Mouse (Mus musculus): ENCODE measurements around the gene Hap1. TPM values are rescaled to one million over a fixed set of nuclear protein-coding genes. Genes with fewer than 3 reads are reported as not detected.
A peak's percentile ranks its signal among the peaks of the same experiment; 100 is the strongest.

Hap1 gene
- polyA plus RNA-seq, 1 experiment from 2014 or later: 6.3 TPM

GRCm38 (mm10) chr11:100391884-100392345 lies 36.0 kb upstream of the Hap1 start:
- no peak for ATAC-seq (ENCODE audit: low FRiP score, low TSS enrichment)
- WGBS: 88% methylated on average over 7 of the region's 7 CpGs
- no peak overlapping the region for H3K4me2 ChIP-seq (replicated peaks; ENCODE audit: low read depth, low read length)
- H3K9ac ChIP-seq (ENCODE audit: low read depth, low read length): no peak overlapping the region
- H3K27ac ChIP-seq (ENCODE audit: low read depth, low read length): peak overlapping the region; percentile 56; the same call in 1 of the 2 replicates
- H3K27me3 ChIP-seq (ENCODE audit: control insufficient read depth, insufficient read depth, low read length): no peaks in the 10 kb centered on the region
- H3K4me1 ChIP-seq (ENCODE audit: control insufficient read depth, insufficient read depth, low read length): peaks cover 63% of the 10 kb centered on the region
- H3K4me3 ChIP-seq (ENCODE audit: low read length): no peak overlapping the region
- no peaks in the 10 kb centered on the region for H3K36me3 ChIP-seq (ENCODE audit: control insufficient read depth, insufficient read depth, low read length)
- H3K9me3 ChIP-seq (ENCODE audit: control insufficient read depth, low read length): no peaks in the 10 kb centered on the region

- no peak overlapping the region for H3K4me3 ChIP-seq (ENCODE audit: low read length)
- H3K36me3 ChIP-seq (ENCODE audit: control insufficient read depth, insufficient read depth, low read length): no peaks in the 10 kb centered on the region
- peak overlapping the region; percentile 56; the same call in 1 of the 2 replicates for H3K27ac ChIP-seq (ENCODE audit: low read depth, low read length)
- H3K9ac ChIP-seq (ENCODE audit: low read depth, low read length): no peak overlapping the region
- no peaks in the 10 kb centered on the region for H3K9me3 ChIP-seq (ENCODE audit: control insufficient read depth, low read length)
- H3K4me1 ChIP-seq (ENCODE audit: control insufficient read depth, insufficient read depth, low read length): peaks cover 68% of the 10 kb centered on the region
- H3K27me3 ChIP-seq (ENCODE audit: control insufficient read depth, insufficient read depth, low read length): no peaks in the 10 kb centered on the region
- WGBS: 43% methylated on average over 9 of the region's 9 CpGs
- ATAC-seq (ENCODE audit: low FRiP score, low TSS enrichment): peak; percentile 77
- H3K4me2 ChIP-seq (replicated peaks; ENCODE audit: low read depth, low read length): no peak overlapping the region; the same call in 1 of the 2 replicates
Measured at GRCm38 (mm10) chr11:100391081-100391883, 35.4 kb upstream of the Hap1 start.

- Histone ChIP-seq H3K36me3 (ENCODE audit: control insufficient read depth, insufficient read depth, low read length) (peaks cover 11% of the 10 kb centered on the region; the same call in 1 of the 2 replicates), H3K9me3 (ENCODE audit: control insufficient read depth, low read length) (no peaks in the 10 kb centered on the region), H3K9ac (ENCODE audit: low read depth, low read length) (no peak overlapping the region), H3K4me1 (ENCODE audit: control insufficient read depth, insufficient read depth, low read length) (peaks cover 61% of the 10 kb centered on the region), H3K4me2 (replicated peaks; ENCODE audit: low read depth, low read length) (no peak overlapping the region), H3K27me3 (ENCODE audit: control insufficient read depth, insufficient read depth, low read length) (no peaks in the 10 kb centered on the region), H3K27ac (ENCODE audit: low read depth, low read length) (peak overlapping the region; percentile 56; the same call in 1 of the 2 replicates), H3K4me3 (ENCODE audit: low read length) (no peak overlapping the region)
- no peak for ATAC-seq (ENCODE audit: low FRiP score, low TSS enrichment)
- 49% methylated on average over 8 of the region's 8 CpGs for WGBS
Measured at GRCm38 (mm10) chr11:100389931-100390445, 34.1 kb upstream of the Hap1 start.

GRCm38 (mm10) chr11:100388588-100388987 lies 32.7 kb upstream of the Hap1 start:
- H3K36me3 ChIP-seq (ENCODE audit: control insufficient read depth, insufficient read depth, low read length): peaks cover 22% of the 10 kb centered on the region; the same call in 1 of the 2 replicates
- H3K27ac ChIP-seq (ENCODE audit: low read depth, low read length): peak overlapping the region; percentile 80; the same call in 1 of the 2 replicates
- H3K4me2 ChIP-seq (replicated peaks; ENCODE audit: low read depth, low read length): peak overlapping the region; percentile 24; the same call in 1 of the 2 replicates
- no peaks in the 10 kb centered on the region for H3K9me3 ChIP-seq (ENCODE audit: control insufficient read depth, low read length)
- peaks cover 54% of the 10 kb centered on the region for H3K4me1 ChIP-seq (ENCODE audit: control insufficient read depth, insufficient read depth, low read length)
- H3K27me3 ChIP-seq (ENCODE audit: control insufficient read depth, insufficient read depth, low read length): no peaks in the 10 kb centered on the region
- no peak for ATAC-seq (ENCODE audit: low FRiP score, low TSS enrichment)
- no peak overlapping the region for H3K9ac ChIP-seq (ENCODE audit: low read depth, low read length)
- WGBS: 61% methylated on average over 6 of the region's 6 CpGs
- no peak overlapping the region for H3K4me3 ChIP-seq (ENCODE audit: low read length)

- no peak overlapping the region for H3K9ac ChIP-seq (ENCODE audit: low read depth, low read length)
- H3K4me2 ChIP-seq (replicated peaks; ENCODE audit: low read depth, low read length): peak overlapping the region; percentile 24
- H3K9me3 ChIP-seq (ENCODE audit: control insufficient read depth, low read length): no peaks in the 10 kb centered on the region
- peaks cover 54% of the 10 kb centered on the region for H3K4me1 ChIP-seq (ENCODE audit: control insufficient read depth, insufficient read depth, low read length)
- H3K27me3 ChIP-seq (ENCODE audit: control insufficient read depth, insufficient read depth, low read length): no peaks in the 10 kb centered on the region
- H3K36me3 ChIP-seq (ENCODE audit: control insufficient read depth, insufficient read depth, low read length): peaks cover 29% of the 10 kb centered on the region
- H3K4me3 ChIP-seq (ENCODE audit: low read length): no peak overlapping the region
- WGBS: 36% methylated on average over 14 of the region's 14 CpGs
- H3K27ac ChIP-seq (ENCODE audit: low read depth, low read length): peak overlapping the region; percentile 80; the same call in 1 of the 2 replicates
- ATAC-seq (ENCODE audit: low FRiP score, low TSS enrichment): 0 out of 2 replicates have a peak, but pooled peaks have one; percentile 28
Measured at GRCm38 (mm10) chr11:100387589-100388375, 31.9 kb upstream of the Hap1 start.

GRCm38 (mm10) chr11:100387111-100387510 lies 31.2 kb upstream of the Hap1 start:
- H3K36me3 ChIP-seq (ENCODE audit: control insufficient read depth, insufficient read depth, low read length): peaks cover 35% of the 10 kb centered on the region

GRCm38 (mm10) chr11:100386586-100386985 lies 30.7 kb upstream of the Hap1 start:
- peaks cover 37% of the 10 kb centered on the region for H3K36me3 ChIP-seq (ENCODE audit: control insufficient read depth, insufficient read depth, low read length)
- peaks cover 48% of the 10 kb centered on the region for H3K4me1 ChIP-seq (ENCODE audit: control insufficient read depth, insufficient read depth, low read length)
- H3K9me3 ChIP-seq (ENCODE audit: control insufficient read depth, low read length): no peaks in the 10 kb centered on the region
- H3K27ac ChIP-seq (ENCODE audit: low read depth, low read length): peak overlapping the region; percentile 80; the same call in 1 of the 2 replicates
- H3K27me3 ChIP-seq (ENCODE audit: control insufficient read depth, insufficient read depth, low read length): no peaks in the 10 kb centered on the region
- H3K9ac ChIP-seq (ENCODE audit: low read depth, low read length): no peak overlapping the region
- no peak overlapping the region for H3K4me3 ChIP-seq (ENCODE audit: low read length)
- 62% methylated on average over 5 of the region's 5 CpGs for WGBS
- no peak overlapping the region for H3K4me2 ChIP-seq (replicated peaks; ENCODE audit: low read depth, low read length)
- no peak for ATAC-seq (ENCODE audit: low FRiP score, low TSS enrichment)

More at GRCm38 (mm10) chr11:100387111-100387510, 31.2 kb upstream of the Hap1 start:
- Histone ChIP-seq H3K9ac (ENCODE audit: low read depth, low read length) (no peak overlapping the region), H3K4me3 (ENCODE audit: low read length) (no peak overlapping the region), H3K9me3 (ENCODE audit: control insufficient read depth, low read length) (no peaks in the 10 kb centered on the region), H3K4me2 (replicated peaks; ENCODE audit: low read depth, low read length) (no peak overlapping the region), H3K27me3 (ENCODE audit: control insufficient read depth, insufficient read depth, low read length) (no peaks in the 10 kb centered on the region), H3K4me1 (ENCODE audit: control insufficient read depth, insufficient read depth, low read length) (peaks cover 53% of the 10 kb centered on the region), H3K27ac (ENCODE audit: low read depth, low read length) (peak overlapping the region; percentile 80; the same call in 1 of the 2 replicates)
- 77% methylated on average over 6 of the region's 6 CpGs for WGBS
- ATAC-seq (ENCODE audit: low FRiP score, low TSS enrichment): no peak

GRCm38 (mm10) chr11:100385016-100385415 lies 29.1 kb upstream of the Hap1 start:
- peaks cover 47% of the 10 kb centered on the region for H3K36me3 ChIP-seq (ENCODE audit: control insufficient read depth, insufficient read depth, low read length)
- H3K27ac ChIP-seq (ENCODE audit: low read depth, low read length): no peak overlapping the region
- H3K4me2 ChIP-seq (replicated peaks; ENCODE audit: low read depth, low read length): no peak overlapping the region
- no peak for ATAC-seq (ENCODE audit: low FRiP score, low TSS enrichment)
- H3K9ac ChIP-seq (ENCODE audit: low read depth, low read length): no peak overlapping the region
- no peak overlapping the region for H3K4me3 ChIP-seq (ENCODE audit: low read length)
- no peaks in the 10 kb centered on the region for H3K9me3 ChIP-seq (ENCODE audit: control insufficient read depth, low read length)
- H3K4me1 ChIP-seq (ENCODE audit: control insufficient read depth, insufficient read depth, low read length): peaks cover 33% of the 10 kb centered on the region
- H3K27me3 ChIP-seq (ENCODE audit: control insufficient read depth, insufficient read depth, low read length): no peaks in the 10 kb centered on the region
- 81% methylated on average over 3 of the region's 3 CpGs for WGBS

All from kidney, embryonic 14.5 days (tissue).